Mouse (Mus musculus) embryonic facial prominence, embryonic 10.5 days (tissue): ENCODE measurements around the gene Grem1. TPM values are rescaled to one million over a fixed set of nuclear protein-coding genes. Genes with fewer than 3 reads are reported as not detected.

Source experiments
- DNase-seq: peaks from one replicate; pipeline ENCODE4 v3.0.0-alpha.2; 2017; ENCODE audit warnings: low spot score
- H3K27ac ChIP-seq: fragments of 300-500 bp; sonication (generic); replicated peaks from 2 replicates; pipeline ENCODE4 v1.5.1; 2016; ENCODE audit warnings: mild to moderate bottlenecking
- H3K27me3 ChIP-seq: fragments of 300-500 bp; sonication (generic); replicated peaks from 2 replicates; pipeline ENCODE4 v1.6.1; 2016; ENCODE audit warnings: low read depth, mild to moderate bottlenecking; ENCODE audit not compliant: poor library complexity, severe bottlenecking
- H3K36me3 ChIP-seq: fragments of 300-500 bp; sonication (generic); replicated peaks from 2 replicates; pipeline ENCODE4 v1.6.1; 2016; ENCODE audit warnings: mild to moderate bottlenecking, moderate library complexity
- H3K4me1 ChIP-seq: fragments of 300-500 bp; sonication (generic); 2 replicates; pipeline ENCODE4 v1.6.1; 2016
- H3K4me3 ChIP-seq: fragments of 300-500 bp; sonication (generic); 2 replicates; pipeline ENCODE4 v1.5.1; 2016; ENCODE audit warnings: mild to moderate bottlenecking, moderate library complexity
- H3K9me3 ChIP-seq: fragments of 300-500 bp; sonication (generic); 2 replicates; pipeline ENCODE4 v1.6.1; 2016; ENCODE audit warnings: mild to moderate bottlenecking
- WGBS: fragments of 180-500 bp; shearing (Covaris S2); methylation state at CpG from one replicate; pipeline ENCODE4 v1.1.7; 2016; 5-methylcytosine and 5-hydroxymethylcytosine counted together
- polyA plus RNA-seq: library from polyadenylated mRNA; unstranded; fragments of >200 nt; fragmentation: Nextera tagmentation; extraction: Ambion mirVana; gene quantifications from 2 replicates; pipeline ENCODE4 v1.2.1, GENCODE M21; 2016

The Grem1 gene
- polyA plus RNA-seq, 1 experiment from 2014 or later, result 0.75 TPM

DNA sequence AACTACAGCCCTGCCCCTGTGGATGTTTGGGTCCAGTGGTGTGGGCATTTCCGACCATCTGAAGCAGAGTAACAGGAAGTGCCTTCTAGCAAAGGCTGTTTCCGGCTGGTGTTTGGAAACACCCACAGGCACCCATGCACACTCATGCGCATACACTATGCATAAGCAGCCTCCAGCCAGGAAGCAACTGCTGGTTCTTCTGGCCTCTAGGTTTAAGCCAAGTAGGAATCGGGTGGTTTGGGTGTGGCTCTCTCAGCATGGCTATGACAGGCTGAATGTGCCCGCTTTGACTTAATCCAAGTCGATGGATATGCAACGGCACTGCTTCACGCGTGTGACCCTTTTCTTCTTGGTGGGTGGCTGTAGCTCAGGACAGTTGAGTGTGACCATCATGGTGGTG, 9.1 kb downstream of the Grem1 start:
- 91% methylated on average over 9 of the region's 9 CpGs for WGBS
- H3K4me3 ChIP-seq, result no peak overlapping the region
- DNase-seq, result no peak
- H3K4me1 ChIP-seq, result no peaks in the 10 kb centered on the region
- H3K27me3 ChIP-seq, result peaks cover 8% of the 10 kb centered on the region
- H3K9me3 ChIP-seq, result no peaks in the 10 kb centered on the region
- no peaks in the 10 kb centered on the region; the same call in 1 of the 2 replicates for H3K36me3 ChIP-seq
- H3K27ac ChIP-seq, result no peak overlapping the region

DNA sequence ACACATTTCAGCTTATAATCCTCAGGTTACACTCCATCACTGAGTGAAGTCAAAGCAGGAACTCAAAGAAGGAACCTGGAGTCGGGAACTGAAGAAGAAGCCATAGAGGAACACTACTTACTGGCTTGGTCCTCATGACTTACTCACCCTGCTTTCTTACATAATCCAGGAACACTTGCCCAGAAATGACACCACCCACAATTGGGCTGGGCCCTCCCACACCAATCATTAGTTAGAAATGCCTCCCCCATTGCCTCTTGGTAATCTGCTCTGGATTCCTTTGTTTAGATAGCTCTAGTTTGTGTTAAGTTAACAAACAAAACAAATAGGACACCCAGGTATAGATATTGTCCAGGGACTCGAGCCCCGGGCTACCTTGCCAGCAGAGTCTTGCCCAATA, 29.9 kb downstream of the Grem1 start:
- Histone ChIP-seq H3K36me3 (no peaks in the 10 kb centered on the region), H3K4me3 (no peak overlapping the region), H3K27me3 (no peaks in the 10 kb centered on the region), H3K9me3 (no peaks in the 10 kb centered on the region), H3K27ac (no peak overlapping the region), H3K4me1 (no peaks in the 10 kb centered on the region)
- no peak for DNase-seq
- 90% methylated on average over 3 of the region's 3 CpGs for WGBS

DNA sequence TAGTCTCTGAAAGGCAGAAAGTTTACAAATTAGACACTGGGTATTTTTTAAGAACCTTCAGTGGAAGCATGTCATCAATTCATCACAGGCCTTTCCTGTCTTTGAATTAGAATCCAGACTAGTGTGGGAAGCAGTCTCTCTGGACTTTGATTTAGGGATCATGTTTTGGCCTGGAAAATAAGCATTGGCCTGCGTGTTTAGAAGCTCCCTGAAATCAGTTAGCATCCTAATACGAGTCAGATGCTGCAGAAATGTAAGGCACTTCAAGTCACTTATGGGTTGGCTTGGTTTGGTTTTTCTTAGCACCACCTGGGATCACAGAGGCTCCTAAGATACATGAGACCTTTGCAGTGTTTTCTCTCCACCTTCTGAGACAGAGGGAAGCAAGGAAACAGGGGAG, 43.6 kb downstream of the Grem1 start:
- WGBS, result 59% methylated on average over 2 of the region's 2 CpGs
- no peaks in the 10 kb centered on the region for H3K4me1 ChIP-seq
- DNase-seq, result no peak
- no peaks in the 10 kb centered on the region for H3K36me3 ChIP-seq
- no peaks in the 10 kb centered on the region for H3K9me3 ChIP-seq
- H3K4me3 ChIP-seq, result no peak overlapping the region
- H3K27ac ChIP-seq, result no peak overlapping the region
- no peaks in the 10 kb centered on the region for H3K27me3 ChIP-seq

DNA sequence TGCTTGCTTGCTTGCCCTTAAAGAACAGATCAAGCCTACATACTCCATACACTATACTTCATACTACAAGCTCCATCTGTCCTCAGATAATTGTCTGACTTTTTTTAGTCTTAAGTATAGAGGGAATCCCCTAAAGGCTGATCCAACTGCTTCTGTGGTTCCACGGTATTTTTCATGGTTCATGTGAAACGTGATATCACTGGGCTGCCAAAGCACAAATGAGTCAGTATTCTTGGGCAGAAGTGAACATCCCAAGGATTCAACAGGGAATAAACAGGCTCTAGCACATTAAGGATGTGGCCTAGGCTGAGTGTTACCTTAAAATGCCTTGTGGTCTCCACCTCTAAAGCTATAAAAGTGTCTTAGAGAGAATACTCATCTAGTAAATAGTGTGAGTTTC, 45.0 kb downstream of the Grem1 start:
- Histone ChIP-seq H3K27me3 (no peaks in the 10 kb centered on the region), H3K4me3 (no peak overlapping the region), H3K36me3 (no peaks in the 10 kb centered on the region), H3K4me1 (no peaks in the 10 kb centered on the region), H3K27ac (no peak overlapping the region), H3K9me3 (no peaks in the 10 kb centered on the region; the same call in 1 of the 2 replicates)
- 59% methylated on average over 2 of the region's 2 CpGs for whole genome bisulfite sequencing
- no peak for DNase-seq

DNA sequence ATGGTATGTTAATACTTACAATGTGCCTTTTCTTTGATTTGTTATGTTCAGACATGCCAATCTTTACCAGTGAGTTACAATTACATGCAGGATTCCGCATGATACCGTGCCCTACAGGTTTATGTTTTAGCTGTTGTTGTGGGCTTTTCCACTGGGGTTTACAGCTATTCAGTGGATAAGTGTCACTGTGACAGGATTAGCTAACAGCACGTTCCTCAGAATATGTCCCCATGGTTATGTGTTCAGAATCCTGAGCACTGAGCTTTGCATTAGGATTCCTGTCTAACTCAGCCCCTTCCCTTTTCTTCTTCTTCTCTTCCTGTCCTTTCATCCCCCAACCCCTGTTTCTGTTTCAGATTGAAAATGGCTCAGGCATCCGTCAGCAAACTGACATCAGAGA, 50.9 kb downstream of the Grem1 start:
- Histone ChIP-seq H3K4me1 (no peaks in the 10 kb centered on the region), H3K27ac (no peak overlapping the region), H3K36me3 (no peaks in the 10 kb centered on the region)

DNA sequence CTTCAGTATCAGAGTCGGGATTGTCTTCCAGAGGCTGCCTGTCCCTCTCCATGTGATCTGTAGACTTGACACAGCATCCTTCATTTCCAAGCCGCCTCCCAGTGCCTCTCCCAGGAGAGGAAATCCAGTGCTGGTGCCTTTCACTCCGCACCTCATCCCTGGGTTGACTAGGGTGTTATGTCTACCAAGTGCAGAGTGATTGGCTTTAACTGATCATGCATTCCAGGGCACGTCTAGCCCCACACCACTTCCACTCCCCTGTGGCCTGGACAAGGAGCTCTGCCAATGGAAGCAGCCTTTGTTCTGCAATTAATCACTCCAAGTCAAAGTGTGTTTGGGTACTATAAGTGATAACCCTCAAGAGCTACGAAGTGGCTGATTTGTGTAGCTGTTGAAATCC, 56.9 kb downstream of the Grem1 start:
- 78% methylated on average over 5 of the region's 5 CpGs for WGBS
- Histone ChIP-seq H3K36me3 (no peaks in the 10 kb centered on the region), H3K4me1 (no peaks in the 10 kb centered on the region), H3K4me3 (no peak overlapping the region), H3K9me3 (no peaks in the 10 kb centered on the region), H3K27me3 (no peaks in the 10 kb centered on the region), H3K27ac (no peak overlapping the region)
- DNase-seq, result no peak

More for the DNA sequence above, 50.9 kb downstream of the Grem1 start:
- Histone ChIP-seq H3K9me3 (no peaks in the 10 kb centered on the region; the same call in 1 of the 2 replicates), H3K27me3 (no peaks in the 10 kb centered on the region), H3K4me3 (no peak overlapping the region)
- WGBS, result 75% methylated on average over 4 of the region's 4 CpGs
- DNase-seq, result no peak

GRCm38 (mm10) chr2:113696647-113697046, 61.8 kb downstream of the Grem1 start:
- WGBS, result 93% methylated on average over 5 of the region's 5 CpGs
- no peaks in the 10 kb centered on the region for H3K36me3 ChIP-seq
- H3K27ac ChIP-seq, result no peak overlapping the region
- peaks cover 4% of the 10 kb centered on the region; the same call in 1 of the 2 replicates for H3K4me1 ChIP-seq
- H3K27me3 ChIP-seq, result no peaks in the 10 kb centered on the region
- H3K9me3 ChIP-seq, result no peaks in the 10 kb centered on the region
- no peak overlapping the region for H3K4me3 ChIP-seq
- no peak for DNase-seq

DNA sequence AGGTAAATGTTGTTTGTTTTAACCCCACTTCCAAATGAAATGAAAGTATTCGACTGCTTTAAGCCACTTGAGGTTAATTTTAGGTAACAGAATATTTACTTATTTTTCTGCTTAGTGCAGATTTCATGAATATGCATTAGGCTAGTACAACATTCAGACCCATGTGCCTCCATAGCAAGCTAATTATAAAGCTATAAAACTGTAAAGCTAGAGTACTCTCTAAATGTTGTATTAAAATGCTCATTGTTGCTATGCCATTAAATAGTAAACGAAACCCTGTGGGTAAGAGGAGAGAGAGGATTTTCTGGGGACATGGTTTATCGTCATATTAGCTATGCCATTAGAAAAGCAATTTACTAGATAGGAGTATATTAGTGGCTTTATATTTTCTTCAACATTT, 62.2 kb downstream of the Grem1 start:
- no peak for DNase-seq
- H3K4me1 ChIP-seq, result peaks cover 4% of the 10 kb centered on the region; the same call in 1 of the 2 replicates
- no peaks in the 10 kb centered on the region for H3K9me3 ChIP-seq
- no peak overlapping the region for H3K4me3 ChIP-seq
- H3K27me3 ChIP-seq, result no peaks in the 10 kb centered on the region
- WGBS, result 92% methylated on average over 3 of the region's 3 CpGs
- H3K27ac ChIP-seq, result no peak overlapping the region
- H3K36me3 ChIP-seq, result no peaks in the 10 kb centered on the region

Other genes starting within 250 kb of the Grem1 start
- gene Scg5, start 70.5 kb upstream of the Grem1 start, polyA plus RNA-seq, result 6.0 and 8.6 TPM in 2 replicates
- gene Arhgap11a, start 90.0 kb upstream of the Grem1 start, polyA plus RNA-seq, result 37.2 and 38.3 TPM in 2 replicates